Mouse (Mus musculus): ENCODE data around the gene Mapt.

- TF ChIP-seq EP300 (IDR thresholded peaks at IDR 0.05; ENCODE audit: low read depth) (no peak), CTCF (IDR thresholded peaks at IDR 0.05; ENCODE audit: low read depth) (no peak)
Measured at GRCm38 (mm10) chr11:104229391-104229790, 1.8 kb upstream of the Mapt start.

All from liver, embryonic 14.5 days (tissue).